Mouse (Mus musculus): Measurements from ENCODE around the gene Mup16. TPM values are rescaled to one million over a fixed set of nuclear protein-coding genes. Genes with fewer than 3 reads are reported as not detected.
"Not testable (repeated sequence)": the region's sequence is repeated elsewhere in the genome, so short reads cannot be mapped to it uniquely, and the experiment has no call there.

The Mup16 gene
- not detected in 2 replicates for polyA plus RNA-seq (2016; fragmentation: Nextera tagmentation; extraction: Ambion mirVana)

DNA sequence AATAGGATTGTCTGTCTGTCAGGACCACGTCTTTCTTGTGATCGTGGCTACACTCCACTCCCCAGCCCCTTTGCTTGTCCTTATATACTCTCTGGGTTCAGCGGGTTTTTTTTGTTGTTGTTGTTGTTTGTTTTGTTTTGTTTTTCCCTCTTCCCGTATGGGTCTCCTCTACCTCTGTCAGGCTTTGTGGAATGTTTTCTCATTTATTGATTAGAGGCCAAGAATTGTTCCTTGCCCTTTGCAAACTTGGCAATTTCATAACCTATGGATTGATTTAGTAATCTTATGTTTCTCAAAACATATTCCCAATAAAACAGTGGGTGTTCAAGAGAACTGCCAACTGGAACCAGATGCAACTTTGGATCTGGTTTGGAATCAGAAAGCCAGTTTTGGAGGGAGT is at the start of gene Mup16:
Gene Mup16 (minus strand): TSS at position 101 of the 400 bp plus-strand sequence.
- not testable (repeated sequence) for H3K4me3 ChIP-seq (replicated peaks); H3K36me3 ChIP-seq; H3K9ac ChIP-seq (replicated peaks); H3K4me2 ChIP-seq; H3K4me1 ChIP-seq (replicated peaks); H3K27me3 ChIP-seq; H3K9me3 ChIP-seq; H3K27ac ChIP-seq; ATAC-seq (ENCODE audit: insufficient number of reproducible peaks, insufficient read depth, low FRiP score, low TSS enrichment, low read depth)
- WGBS, result 90% methylated on average over 3 of the region's 4 CpGs

DNA sequence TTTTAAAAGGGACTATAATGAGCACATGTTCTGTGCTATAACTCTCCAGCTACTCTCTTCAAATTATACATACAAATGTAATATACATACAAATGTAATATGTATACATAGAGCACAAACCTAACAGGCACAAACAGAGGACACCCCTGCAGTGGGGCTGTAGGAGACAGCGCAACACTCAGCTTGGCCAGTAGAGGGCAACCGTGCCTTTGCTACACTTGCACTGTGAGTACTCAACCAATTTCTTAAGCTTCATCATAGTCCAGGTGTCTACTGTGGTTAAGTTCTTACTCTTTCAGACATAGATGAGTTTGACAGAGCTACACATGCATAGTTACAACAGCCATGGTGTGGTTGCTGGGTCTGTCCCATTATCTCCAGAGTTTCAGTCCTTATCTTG is 36.6 kb upstream of the Mup16 start:
- not testable (repeated sequence) for H3K27me3 ChIP-seq; ATAC-seq (ENCODE audit: insufficient number of reproducible peaks, insufficient read depth, low FRiP score, low TSS enrichment, low read depth); H3K27ac ChIP-seq; H3K4me1 ChIP-seq (replicated peaks); H3K4me3 ChIP-seq (replicated peaks); H3K36me3 ChIP-seq; H3K9me3 ChIP-seq; H3K9ac ChIP-seq (replicated peaks); H3K4me2 ChIP-seq
- WGBS, result 42% methylated on average over 2 of the region's 2 CpGs

Other genes starting within 250 kb of the Mup16 start
- not detected in 2 replicates for gene Mup14, start 215.5 kb downstream of the Mup16 start, polyA plus RNA-seq (2016; fragmentation: Nextera tagmentation; extraction: Ambion mirVana)
- gene Mup15, start 79.8 kb downstream of the Mup16 start, polyA plus RNA-seq (2016; fragmentation: Nextera tagmentation; extraction: Ambion mirVana), result not detected in 2 replicates
- gene Mup17, start 76.3 kb upstream of the Mup16 start, polyA plus RNA-seq (2016; fragmentation: Nextera tagmentation; extraction: Ambion mirVana), result not detected in 2 replicates
- not detected in 2 replicates for gene Mup18, start 154.6 kb upstream of the Mup16 start, polyA plus RNA-seq (2016; fragmentation: Nextera tagmentation; extraction: Ambion mirVana)